Comparison of ENCODE assay signal across 1 mouse cellular context in the genomic region with DNA sequence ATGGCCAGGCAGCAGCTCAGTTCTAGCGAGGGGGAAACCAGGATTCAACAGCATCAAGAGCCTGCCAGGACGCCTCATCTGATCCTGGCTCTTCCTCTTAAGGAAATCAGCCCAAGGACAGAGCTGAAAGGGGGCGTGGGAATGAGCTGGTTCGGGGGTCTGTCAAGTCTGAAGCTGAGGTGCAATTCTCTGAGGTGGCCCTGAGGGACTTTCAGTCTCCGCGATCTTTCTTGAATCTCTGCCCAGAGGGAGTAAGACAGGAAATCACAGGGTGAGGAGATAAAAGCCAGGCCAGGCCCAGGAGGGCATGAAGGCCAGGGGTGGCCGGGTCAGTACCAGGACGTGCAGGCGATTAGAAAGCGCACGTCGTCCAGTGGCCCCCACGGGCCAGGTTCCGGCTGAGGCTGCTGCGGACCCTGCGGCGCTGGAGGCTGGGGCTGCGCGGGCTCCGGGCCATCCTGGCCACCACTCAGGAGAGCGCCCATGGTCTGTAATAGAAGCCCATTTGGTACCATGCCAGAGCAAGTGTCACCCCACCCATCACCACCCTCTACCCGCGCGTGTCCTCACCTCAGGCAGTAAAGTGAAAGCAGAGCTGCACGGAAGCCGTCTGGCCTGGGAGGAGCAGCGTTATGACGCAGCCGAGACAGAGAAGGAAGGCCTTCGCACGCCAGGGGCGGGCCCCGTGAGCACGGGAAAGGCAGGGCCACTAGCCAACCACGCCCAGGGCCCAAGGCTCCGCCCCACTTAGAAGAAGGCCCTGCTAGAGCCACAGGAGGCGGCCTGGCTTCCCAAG.
TF ChIP-seq lines count a peak whose summit lies in the region.

No protein-coding gene starts in this region.

TF ChIP-seq in ES-E14, 5 proteins besides CTCF, POLR2A, EP300 and RAD21 (continued from another document):
- TF ChIP-seq CHD2 (IDR thresholded peaks at IDR 0.05; ENCODE audit: low read depth, low read length) = peak; percentile 24; the same call in 1 of the 2 replicates
- TF ChIP-seq HCFC1 (IDR thresholded peaks at IDR 0.05; ENCODE audit: borderline replicate concordance, insufficient read depth, low read length) = no peak
- TF ChIP-seq MAFK (IDR thresholded peaks at IDR 0.05; ENCODE audit: insufficient read depth, low read depth, low read length) = no peak
- TF ChIP-seq ZC3H11A (IDR thresholded peaks at IDR 0.05; ENCODE audit: borderline replicate concordance, low read depth, low read length) = no peak
